Mouse (Mus musculus): ENCODE data around the gene Trpm3. TPM values are rescaled to one million over a fixed set of nuclear protein-coding genes. Genes with fewer than 3 reads are reported as not detected.
"Not testable (repeated sequence)": the region's sequence is repeated elsewhere in the genome, so short reads cannot be mapped to it uniquely, and the experiment has no call there.

Trpm3 gene
- polyA plus RNA-seq, 1 experiment from 2014 or later, result 28.5 TPM

DNA sequence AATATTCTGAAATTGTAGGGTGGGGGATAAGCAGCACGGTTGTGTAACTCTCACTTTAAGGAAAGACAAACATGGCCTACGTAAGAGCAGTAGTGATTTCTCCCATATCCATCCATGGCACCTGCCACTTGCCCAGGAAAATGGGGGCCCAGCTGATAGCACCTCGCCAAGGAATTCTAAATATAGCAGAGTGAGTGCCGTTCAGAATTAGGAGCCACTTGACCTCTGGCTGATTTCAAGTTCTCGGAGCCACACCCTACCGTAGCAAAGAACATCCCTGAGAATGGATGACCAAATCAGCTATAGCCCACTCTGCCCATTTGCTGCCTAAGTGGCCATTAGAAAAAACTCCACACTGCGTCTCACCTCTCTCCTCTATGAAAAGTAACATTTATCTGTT, 887.6 kb downstream of the Trpm3 start:
- no peak overlapping the region for H3K27ac ChIP-seq
- no peaks in the 10 kb centered on the region for H3K9me3 ChIP-seq
- H3K9ac ChIP-seq, result no peak overlapping the region
- no peaks in the 10 kb centered on the region for H3K36me3 ChIP-seq (replicated peaks)
- H3K4me2 ChIP-seq, result no peak overlapping the region
- ATAC-seq (replicated peaks), result no peak
- no peaks in the 10 kb centered on the region for H3K27me3 ChIP-seq (replicated peaks)
- WGBS, result 87% methylated on average over 7 of the region's 7 CpGs
- no peak overlapping the region for H3K4me3 ChIP-seq
- no peaks in the 10 kb centered on the region for H3K4me1 ChIP-seq

GRCm38 (mm10) chr19:23028283-23028682, 889.4 kb downstream of the Trpm3 start:
- H3K9ac ChIP-seq, result no peak overlapping the region
- no peak overlapping the region for H3K4me2 ChIP-seq
- H3K27ac ChIP-seq, result no peak overlapping the region
- H3K4me1 ChIP-seq, result no peaks in the 10 kb centered on the region
- WGBS, result 90% methylated on average over 5 of the region's 5 CpGs
- no peaks in the 10 kb centered on the region for H3K36me3 ChIP-seq (replicated peaks)
- H3K9me3 ChIP-seq, result no peaks in the 10 kb centered on the region
- H3K4me3 ChIP-seq, result no peak overlapping the region
- no peaks in the 10 kb centered on the region for H3K27me3 ChIP-seq (replicated peaks)
- no peak for ATAC-seq (replicated peaks)

DNA sequence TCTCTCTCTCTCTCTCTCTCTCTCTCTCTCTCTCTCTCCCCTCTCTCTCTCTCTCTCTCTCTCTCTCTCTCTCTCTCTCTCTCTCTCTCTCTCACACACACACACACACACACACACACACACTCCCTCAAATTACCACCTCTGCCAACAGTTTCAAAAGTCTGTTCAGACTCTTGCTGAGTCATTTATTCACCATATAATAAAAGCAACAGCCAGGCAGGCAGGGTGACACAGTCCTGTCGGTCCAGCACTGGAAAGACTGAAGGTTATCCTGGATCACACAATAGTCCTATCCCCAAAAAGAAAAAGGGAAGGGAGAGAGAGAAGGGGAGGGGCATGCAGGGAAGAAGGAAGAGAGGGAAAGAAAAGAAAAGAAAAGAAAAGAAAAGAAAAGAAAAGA, 894.5 kb downstream of the Trpm3 start:
- not testable (repeated sequence) for H3K4me1 ChIP-seq; H3K36me3 ChIP-seq (replicated peaks); ATAC-seq (replicated peaks); H3K4me3 ChIP-seq; H3K9me3 ChIP-seq; H3K9ac ChIP-seq; H3K27ac ChIP-seq; H3K27me3 ChIP-seq (replicated peaks); H3K4me2 ChIP-seq
- 56% methylated on average over 1 of the region's 1 CpGs for WGBS

GRCm38 (mm10) chr19:23034117-23034516, 895.3 kb downstream of the Trpm3 start:
- H3K9ac ChIP-seq, result no peak overlapping the region
- 78% methylated on average over 5 of the region's 5 CpGs for WGBS
- H3K9me3 ChIP-seq, result no peaks in the 10 kb centered on the region
- no peaks in the 10 kb centered on the region for H3K36me3 ChIP-seq (replicated peaks)
- no peak overlapping the region for H3K4me3 ChIP-seq
- no peak overlapping the region for H3K27ac ChIP-seq
- no peaks in the 10 kb centered on the region for H3K27me3 ChIP-seq (replicated peaks)
- no peak overlapping the region for H3K4me2 ChIP-seq
- ATAC-seq (replicated peaks), result no peak
- no peaks in the 10 kb centered on the region for H3K4me1 ChIP-seq

DNA sequence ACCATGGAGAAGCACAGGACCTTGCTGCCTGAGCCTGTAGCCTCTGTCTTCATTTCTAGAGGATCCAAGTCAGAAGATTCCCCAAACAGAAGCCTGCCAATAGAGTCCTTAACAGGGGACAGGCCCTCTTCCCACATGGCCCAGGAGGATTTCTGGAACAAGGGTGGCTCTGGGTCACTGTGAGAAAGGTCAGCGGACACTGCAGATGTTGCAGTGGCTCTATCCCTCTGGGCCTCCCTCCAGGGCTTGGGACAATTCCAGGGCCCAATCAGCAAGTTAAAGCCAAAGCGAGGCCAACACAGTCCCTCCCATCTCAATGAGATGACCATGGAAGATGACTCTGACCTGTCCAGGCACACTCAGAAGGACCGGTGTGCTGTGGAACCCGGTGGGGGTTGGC, 896.1 kb downstream of the Trpm3 start:
- ATAC-seq (replicated peaks), result no peak
- H3K36me3 ChIP-seq (replicated peaks), result no peaks in the 10 kb centered on the region
- WGBS, result 87% methylated on average over 4 of the region's 4 CpGs

DNA sequence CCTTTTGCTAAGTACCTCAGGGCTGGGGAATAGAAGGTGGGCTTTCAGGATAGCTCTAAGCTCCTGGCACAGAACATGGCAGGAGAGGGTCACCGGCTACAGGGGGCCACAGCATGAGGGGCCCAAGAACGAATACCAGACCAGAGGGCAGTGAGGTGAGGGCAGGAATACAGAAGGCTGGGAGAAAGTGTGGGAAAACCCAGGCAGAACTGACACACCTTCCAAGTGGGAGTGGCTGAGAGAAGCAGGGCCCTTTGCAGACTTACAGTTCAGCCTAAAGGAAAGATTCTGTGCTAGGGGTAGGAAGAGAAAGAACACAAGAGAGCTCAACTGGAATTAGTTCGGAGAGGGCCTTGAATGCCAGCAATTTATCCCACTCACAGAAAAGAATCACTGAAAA, 896.9 kb downstream of the Trpm3 start:
- no peak for ATAC-seq (replicated peaks)
- 84% methylated on average over 3 of the region's 3 CpGs for WGBS

More for the DNA sequence above, 896.1 kb downstream of the Trpm3 start:
- H3K4me3 ChIP-seq, result no peak overlapping the region
- H3K27me3 ChIP-seq (replicated peaks), result no peaks in the 10 kb centered on the region
- no peaks in the 10 kb centered on the region for H3K4me1 ChIP-seq
- H3K4me2 ChIP-seq, result no peak overlapping the region
- no peak overlapping the region for H3K27ac ChIP-seq
- no peaks in the 10 kb centered on the region for H3K9me3 ChIP-seq
- H3K9ac ChIP-seq, result no peak overlapping the region

GRCm38 (mm10) chr19:23036782-23037477, 898.1 kb downstream of the Trpm3 start:
- Histone ChIP-seq H3K9ac (no peak overlapping the region), H3K4me1 (no peaks in the 10 kb centered on the region), H3K4me2 (no peak overlapping the region), H3K36me3 (replicated peaks) (no peaks in the 10 kb centered on the region), H3K4me3 (no peak overlapping the region), H3K27ac (no peak overlapping the region), H3K9me3 (no peaks in the 10 kb centered on the region), H3K27me3 (replicated peaks) (no peaks in the 10 kb centered on the region)
- no peak for ATAC-seq (replicated peaks)
- 55% methylated on average over 11 of the region's 11 CpGs for WGBS

More for the DNA sequence above, 896.9 kb downstream of the Trpm3 start:
- no peak overlapping the region for H3K27ac ChIP-seq
- H3K4me3 ChIP-seq, result no peak overlapping the region
- no peaks in the 10 kb centered on the region for H3K9me3 ChIP-seq
- no peaks in the 10 kb centered on the region for H3K27me3 ChIP-seq (replicated peaks)
- no peaks in the 10 kb centered on the region for H3K4me1 ChIP-seq
- no peak overlapping the region for H3K9ac ChIP-seq
- no peaks in the 10 kb centered on the region for H3K36me3 ChIP-seq (replicated peaks)
- no peak overlapping the region for H3K4me2 ChIP-seq

DNA sequence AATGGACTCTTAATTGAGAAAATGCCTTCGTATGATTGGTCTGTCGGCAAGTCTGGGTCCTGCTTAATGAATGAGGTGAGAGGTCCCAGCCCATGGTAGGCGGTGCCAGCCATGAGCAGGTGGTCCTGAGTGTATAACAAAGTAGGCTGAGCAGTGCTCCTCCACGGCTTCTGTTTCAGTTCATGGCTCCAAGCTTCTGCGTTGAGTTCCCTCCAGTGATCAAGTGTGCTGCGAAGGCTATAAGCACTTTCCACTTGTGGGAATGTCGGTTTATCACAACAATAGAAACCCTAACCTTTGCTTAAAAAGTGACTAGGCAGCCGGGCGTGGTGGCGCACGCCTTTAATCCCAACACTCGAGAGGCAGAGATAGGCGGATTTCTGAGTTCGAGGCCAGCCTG, 898.7 kb downstream of the Trpm3 start:
- H3K9ac ChIP-seq, result no peak overlapping the region
- H3K4me1 ChIP-seq, result no peaks in the 10 kb centered on the region
- no peak overlapping the region for H3K4me2 ChIP-seq
- H3K9me3 ChIP-seq, result no peaks in the 10 kb centered on the region
- no peaks in the 10 kb centered on the region for H3K27me3 ChIP-seq (replicated peaks)
- H3K4me3 ChIP-seq, result no peak overlapping the region
- WGBS, result 83% methylated on average over 14 of the region's 14 CpGs
- H3K27ac ChIP-seq, result no peak overlapping the region
- no peak for ATAC-seq (replicated peaks)
- no peaks in the 10 kb centered on the region for H3K36me3 ChIP-seq (replicated peaks)

- Histone ChIP-seq H3K4me3 (no peak overlapping the region), H3K9ac (no peak overlapping the region), H3K9me3 (no peaks in the 10 kb centered on the region), H3K27ac (no peak overlapping the region), H3K27me3 (replicated peaks) (no peaks in the 10 kb centered on the region), H3K4me1 (no peaks in the 10 kb centered on the region), H3K4me2 (no peak overlapping the region), H3K36me3 (replicated peaks) (no peaks in the 10 kb centered on the region)
- ATAC-seq (replicated peaks), result no peak
- WGBS, result 87% methylated on average over 2 of the region's 2 CpGs
Measured at GRCm38 (mm10) chr19:23038321-23038720, 899.5 kb downstream of the Trpm3 start.

DNA sequence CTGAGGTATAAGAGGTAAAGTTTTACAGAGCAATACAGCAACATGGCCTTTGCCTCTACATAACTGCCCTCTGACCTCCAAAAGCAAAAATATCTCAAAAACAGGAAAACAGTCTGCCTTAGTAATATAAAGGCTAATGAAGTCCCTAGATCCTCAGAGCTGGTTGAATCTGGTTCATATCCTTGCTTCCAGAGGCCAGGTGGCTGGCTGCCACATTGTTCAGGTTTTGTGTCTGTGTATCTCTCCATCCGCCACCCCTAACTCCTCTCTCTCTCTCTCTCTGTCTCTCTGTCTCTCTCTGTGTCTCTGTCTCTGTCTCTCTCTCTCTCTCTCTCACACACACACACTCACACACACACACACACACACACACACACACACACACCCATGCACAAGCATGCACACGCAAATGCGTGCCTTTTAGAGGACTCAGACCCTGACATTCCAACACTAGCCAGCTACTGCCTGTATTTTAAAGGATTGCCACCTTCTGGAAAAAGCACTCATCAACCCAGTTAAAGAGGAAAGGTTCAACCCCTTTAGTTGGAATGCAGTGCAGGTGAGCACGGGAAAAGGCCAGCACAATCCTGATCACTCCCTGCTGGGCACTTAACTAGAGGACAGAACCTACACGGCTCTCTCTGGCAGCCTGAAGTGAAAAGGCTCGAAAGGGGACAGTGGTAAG, 902.8 kb downstream of the Trpm3 start:
- Histone ChIP-seq H3K4me1 (no peaks in the 10 kb centered on the region), H3K4me3 (no peak overlapping the region), H3K36me3 (replicated peaks) (no peaks in the 10 kb centered on the region), H3K27ac (no peak overlapping the region), H3K9ac (no peak overlapping the region), H3K9me3 (no peaks in the 10 kb centered on the region), H3K4me2 (no peak overlapping the region), H3K27me3 (replicated peaks) (no peaks in the 10 kb centered on the region)
- ATAC-seq (replicated peaks), result no peak
- WGBS, result 65% methylated on average over 6 of the region's 6 CpGs

DNA sequence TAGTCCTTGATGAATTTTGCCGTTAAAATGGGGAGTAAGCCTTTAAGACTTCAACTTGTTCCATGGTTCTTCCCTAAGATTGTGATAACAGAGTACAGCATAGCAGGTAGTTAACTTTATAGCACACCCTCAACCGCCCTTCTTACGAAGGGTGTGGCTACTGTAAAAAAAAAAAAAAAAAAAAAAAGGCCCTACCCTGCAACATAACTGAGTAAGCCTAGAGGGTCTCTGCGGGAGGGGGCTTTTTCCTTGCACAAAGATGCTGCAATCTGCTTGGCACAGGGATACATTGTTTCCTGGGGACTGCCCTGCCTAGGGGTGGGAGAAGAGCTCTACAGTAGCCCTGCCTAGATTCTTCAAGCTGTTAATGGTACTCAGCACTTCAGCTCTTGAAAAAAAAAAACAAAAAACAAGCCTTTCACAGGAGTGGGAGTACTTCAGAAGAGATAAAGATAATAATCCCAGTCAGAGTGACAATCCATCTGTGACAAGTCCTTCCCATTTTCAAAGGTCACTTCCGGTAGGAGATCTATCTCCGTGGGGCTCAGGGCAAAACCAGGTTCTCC, 903.4 kb downstream of the Trpm3 start:
- Histone ChIP-seq H3K4me3 (no peak overlapping the region), H3K36me3 (replicated peaks) (no peaks in the 10 kb centered on the region), H3K9ac (no peak overlapping the region), H3K27ac (no peak overlapping the region), H3K9me3 (no peaks in the 10 kb centered on the region), H3K4me2 (no peak overlapping the region), H3K4me1 (no peaks in the 10 kb centered on the region), H3K27me3 (replicated peaks) (no peaks in the 10 kb centered on the region)
- 70% methylated on average over 6 of the region's 6 CpGs for WGBS
- ATAC-seq (replicated peaks), result no peak

DNA sequence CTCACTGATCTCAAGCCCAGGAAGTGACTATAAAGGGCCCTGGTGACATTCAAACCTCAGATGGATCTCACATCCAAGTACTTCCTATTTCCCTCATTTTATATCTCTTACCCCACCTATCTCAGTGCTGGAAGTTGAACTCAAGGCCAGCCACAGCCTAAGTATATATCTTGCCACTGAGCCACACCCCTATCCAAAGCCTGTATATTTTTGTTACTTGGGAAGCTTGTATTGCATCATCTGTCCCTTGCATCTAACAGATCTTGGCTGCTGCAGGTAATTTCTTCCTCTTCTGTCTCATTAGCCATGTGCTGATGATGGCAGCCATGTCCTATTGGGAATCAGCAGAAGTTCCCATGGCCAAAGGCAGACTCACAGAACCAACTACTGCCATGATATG, 904.9 kb downstream of the Trpm3 start:
- ATAC-seq (replicated peaks), result no peak

More for the DNA sequence above, 904.9 kb downstream of the Trpm3 start:
- Histone ChIP-seq H3K9me3 (no peaks in the 10 kb centered on the region), H3K4me3 (no peak overlapping the region), H3K36me3 (replicated peaks) (no peaks in the 10 kb centered on the region), H3K27ac (no peak overlapping the region), H3K9ac (no peak overlapping the region), H3K27me3 (replicated peaks) (no peaks in the 10 kb centered on the region), H3K4me2 (no peak overlapping the region), H3K4me1 (no peaks in the 10 kb centered on the region)
